Mouse (Mus musculus) G1E (cell line): Measurements from ENCODE around the gene Mgrn1.

Experiments
- CTCF ChIP-seq: IDR thresholded peaks from 2 replicates; pipeline ENCODE4 v1.5.1; 2012; ENCODE audit warnings: low read depth, low read length, inconsistent platforms, mixed read lengths
- GATA1 ChIP-seq: IDR thresholded peaks from 2 replicates; pipeline ENCODE4 v1.6.1; 2012; ENCODE audit warnings: borderline replicate concordance, low read length, inconsistent platforms, mixed read lengths
- GATA2 ChIP-seq: IDR thresholded peaks from 2 replicates; pipeline ENCODE4 v1.6.1; 2012; ENCODE audit warnings: low read depth, low read length, inconsistent platforms, borderline replicate concordance
- POLR2AphosphoS5 ChIP-seq: IDR thresholded peaks from 2 replicates; pipeline ENCODE4 v1.6.1; 2012; ENCODE audit warnings: low read depth, low read length, inconsistent platforms; ENCODE audit not compliant: insufficient replicate concordance
- TAL1 ChIP-seq: conservative IDR thresholded peaks from 2 replicates; pipeline ENCODE4 v1.6.1; 2012; ENCODE audit warnings: low read depth, low read length, inconsistent platforms, mixed read lengths

- TF ChIP-seq CTCF (no peak), GATA1 (no peak), POLR2AphosphoS5 (no peak), GATA2 (no peak), TAL1 (no peak)
These were observed 93.8 kb downstream of the Mgrn1 start for GRCm38 (mm10) chr16:4979755-4980380.
